Mouse (Mus musculus) gastrocnemius, adult 8-10 months (tissue): ENCODE results near the gene Eif2ak4. TPM values are rescaled to one million over a fixed set of nuclear protein-coding genes. Genes with fewer than 3 reads are reported as not detected.
A peak's percentile ranks its signal among the peaks of the same experiment; 100 is the strongest.

Source experiments
- DNase-seq, 2 experiments: peaks; one replicate each; pipeline ENCODE4 v3.0.0; 2022; ENCODE audit warnings: low spot score in 2 of 2
- total RNA-seq, 4 experiments: library from RNA; stranded (reverse); gene quantifications; 2 replicates each; pipeline ENCODE4 v1.2.4; 2022

Gene Eif2ak4
- total RNA-seq, 4 experiments from 2014 or later = 2.7 to 3.7 (median 3.6) TPM

DNA sequence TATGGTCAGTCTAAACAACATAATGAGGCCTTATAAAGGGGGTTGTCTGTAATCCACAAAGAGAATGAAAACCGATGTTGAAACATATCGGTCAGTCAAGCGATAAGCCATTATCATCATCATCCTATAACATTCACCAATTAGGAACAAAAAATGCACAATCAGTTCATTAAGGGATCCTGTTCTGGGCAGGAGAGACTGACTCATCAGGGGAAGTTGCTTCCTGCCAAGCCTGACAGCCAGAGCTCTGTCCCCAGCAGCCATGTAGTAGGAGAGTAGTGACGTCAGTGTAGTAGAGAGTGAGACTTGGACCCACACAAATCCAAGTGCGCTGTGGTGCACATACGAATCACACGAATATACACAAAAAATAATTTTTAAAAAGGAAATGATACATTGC is 118.7 kb downstream of the Eif2ak4 start:
- no peak for DNase-seq

- no peak for DNase-seq
Measured at GRCm38 (mm10) chr2:118509688-118510446, 121.4 kb downstream of the Eif2ak4 start.

DNA sequence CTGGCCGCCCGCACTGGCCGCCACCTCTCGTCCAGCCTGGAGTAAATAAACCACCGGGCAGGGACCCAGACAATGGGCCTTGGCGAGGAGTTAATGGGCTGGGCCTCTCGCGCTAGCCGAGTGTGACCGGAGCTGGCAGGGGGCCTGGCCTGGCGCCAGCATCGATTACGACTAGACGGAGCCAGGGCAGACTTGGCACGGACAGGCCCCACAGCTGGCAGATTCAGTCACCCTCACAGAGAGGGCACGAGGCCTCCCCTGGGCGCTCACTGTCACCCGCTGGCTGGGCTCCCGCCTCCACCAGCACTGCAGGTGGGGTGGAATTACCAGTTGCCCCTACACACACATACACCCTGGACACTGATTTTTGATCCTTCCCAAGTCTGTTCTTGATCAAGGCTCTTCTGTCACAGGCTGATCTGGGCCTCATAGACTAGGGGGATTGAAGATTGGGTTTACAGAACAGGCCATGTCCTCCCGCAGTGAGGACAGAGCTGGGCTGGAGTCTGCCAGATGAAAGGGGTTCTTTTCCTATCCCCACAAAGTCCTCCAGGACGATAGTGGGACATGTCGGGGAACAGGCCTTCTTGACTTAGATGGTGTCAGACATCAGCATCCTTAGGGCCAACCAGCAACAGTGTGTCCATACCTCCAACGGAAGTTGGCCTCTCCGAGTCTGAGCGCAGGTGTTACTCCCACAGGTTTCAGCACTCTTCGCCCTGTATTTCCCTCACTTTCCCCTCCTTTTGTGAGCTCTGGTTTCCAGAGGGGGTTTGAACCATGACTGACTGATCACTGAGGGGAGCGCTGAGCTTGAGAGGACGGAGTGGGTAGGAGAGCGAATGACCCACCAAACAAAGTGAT is 122.3 kb downstream of the Eif2ak4 start:
- DNase-seq = peak; percentile 95 to 98

- no peak for DNase-seq
Measured at GRCm38 (mm10) chr2:118511779-118512417, 123.5 kb downstream of the Eif2ak4 start.

GRCm38 (mm10) chr2:118512418-118513377 is 124.3 kb downstream of the Eif2ak4 start:
- no peak for DNase-seq

GRCm38 (mm10) chr2:118520042-118520933 is 131.9 kb downstream of the Eif2ak4 start:
- no peak for DNase-seq

DNA sequence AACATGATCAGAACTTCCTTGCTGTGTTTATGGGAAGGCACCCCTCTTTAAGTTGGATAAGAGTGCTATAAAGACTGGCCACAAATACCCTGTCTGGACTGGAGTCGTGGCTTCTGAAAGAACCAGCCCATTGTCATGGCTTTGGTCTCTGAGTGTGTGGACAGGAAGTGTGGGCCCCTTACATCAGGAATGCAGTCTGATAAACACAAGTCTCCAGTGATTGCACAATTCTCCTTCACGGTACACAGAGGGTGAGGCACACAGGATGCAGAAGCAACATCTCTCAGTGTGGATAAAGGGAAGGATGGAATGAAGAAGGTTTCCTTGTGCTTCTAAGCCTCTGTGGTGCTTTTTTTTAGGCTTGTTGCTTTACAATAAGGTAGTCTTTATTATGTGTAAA is 133.8 kb downstream of the Eif2ak4 start:
- no peak for DNase-seq

- DNase-seq = no peak
Measured at GRCm38 (mm10) chr2:118523163-118523730, 134.8 kb downstream of the Eif2ak4 start.

DNA sequence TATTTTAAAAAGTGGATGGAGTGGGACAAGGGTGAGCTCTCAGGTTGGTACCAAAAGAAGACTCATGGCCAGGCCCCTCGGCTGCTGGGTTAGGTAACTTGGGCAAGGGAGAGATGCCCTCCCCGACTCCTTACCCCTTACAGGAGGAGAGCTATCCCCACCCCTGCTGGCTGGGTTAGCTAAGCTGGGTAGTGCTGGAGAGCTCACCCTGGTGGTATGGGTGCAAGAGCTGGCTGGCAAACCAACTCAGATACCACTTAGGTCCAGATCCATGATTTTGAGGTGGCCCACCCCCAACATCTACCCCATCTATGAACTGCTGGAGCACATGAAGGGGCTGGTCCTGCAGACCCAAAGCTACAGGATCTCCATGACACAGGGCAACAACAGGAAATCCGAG is 136.4 kb downstream of the Eif2ak4 start:
- DNase-seq = no peak

Other genes starting within 250 kb of the Eif2ak4 start
- gene Fsip1, start 131.7 kb upstream of the Eif2ak4 start, total RNA-seq = not detected
- gene Gpr176, start 15.2 kb upstream of the Eif2ak4 start, total RNA-seq = under 1 TPM in 3 of 4 experiments, not detected in 1; 0.05 to 0.34 (median 0.11) TPM
- 100 to 1,000 TPM; 139 to 157 (median 152) TPM for gene Srp14, start 91.1 kb downstream of the Eif2ak4 start, total RNA-seq
- 1 to 10 TPM; 1.6 to 4.7 (median 1.9) TPM for gene Bmf, start 161.1 kb downstream of the Eif2ak4 start, total RNA-seq
- gene Bub1b, start 209.6 kb downstream of the Eif2ak4 start, total RNA-seq = under 1 TPM in 2 of 4 experiments, not detected in 2; 0.13 to 0.38 TPM